Mouse (Mus musculus) olfactory bulb, adult 2 months (tissue): ENCODE measurements around the gene Irx4.

Source experiments
- CTCF ChIP-seq: fragments of 200-500 bp; IDR thresholded peaks from 2 replicates; pipeline ENCODE4 v1.5.1; 2012; ENCODE audit warnings: low read depth, mild to moderate bottlenecking, low read length, moderate library complexity; ENCODE audit not compliant: insufficient read depth
- POLR2A ChIP-seq: fragments of 200-500 bp; IDR thresholded peaks from 2 replicates; pipeline ENCODE4 v1.6.1; 2012; ENCODE audit warnings: mild to moderate bottlenecking, low read depth, low read length, moderate library complexity; ENCODE audit not compliant: insufficient read depth

GRCm38 (mm10) chr13:73268702-73269101 is 8.4 kb downstream of the Irx4 start:
- no peak for TF ChIP-seq POLR2A
- TF ChIP-seq CTCF, result no peak
